Mouse (Mus musculus) ES-Bruce4 (cell line): ENCODE data around the gene Pax5. TPM values are rescaled to one million over a fixed set of nuclear protein-coding genes. Genes with fewer than 3 reads are reported as not detected.

Source experiments
- H3K27ac ChIP-seq: 2 replicates; pipeline ENCODE4 v1.5.1; 2012; ENCODE audit warnings: low read length, inconsistent platforms; ENCODE audit not compliant: insufficient read depth
- H3K27me3 ChIP-seq: 2 replicates; pipeline ENCODE4 v1.6.1; 2012; ENCODE audit warnings: mild to moderate bottlenecking, low read length, inconsistent platforms; ENCODE audit not compliant: control insufficient read depth, poor library complexity, insufficient read depth, severe bottlenecking
- H3K36me3 ChIP-seq: 2 replicates; pipeline ENCODE4 v1.6.1; 2012; ENCODE audit warnings: inconsistent platforms, mild to moderate bottlenecking, low read length, moderate library complexity; ENCODE audit not compliant: control insufficient read depth, poor library complexity, insufficient read depth, severe bottlenecking
- H3K4me1 ChIP-seq: one replicate; pipeline ENCODE4 v1.8.1; 2011; ENCODE audit warnings: low read length; ENCODE audit not compliant: control insufficient read depth, insufficient read depth
- H3K4me3 ChIP-seq: 2 replicates; pipeline ENCODE4 v1.5.1; 2011; ENCODE audit warnings: low read depth, mild to moderate bottlenecking, low read length
- H3K9ac ChIP-seq: 2 replicates; pipeline ENCODE4 v1.6.1; 2012; ENCODE audit warnings: low read depth, mild to moderate bottlenecking, inconsistent platforms; ENCODE audit not compliant: poor library complexity, severe bottlenecking
- H3K9me3 ChIP-seq: replicated peaks from 2 replicates; pipeline ENCODE4 v1.6.1; 2012; ENCODE audit warnings: mild to moderate bottlenecking, low read length, inconsistent platforms; ENCODE audit not compliant: control insufficient read depth, poor library complexity, insufficient read depth, severe bottlenecking
- CTCF ChIP-seq: IDR thresholded peaks from one replicate; pipeline ENCODE4 v1.8.1; 2011; ENCODE audit warnings: low read depth, low read length
- EP300 ChIP-seq: IDR thresholded peaks from 2 replicates; pipeline ENCODE4 v1.6.1; 2011; ENCODE audit warnings: low read depth, low read length; ENCODE audit not compliant: insufficient read depth
- POLR2A ChIP-seq: IDR thresholded peaks from one replicate; pipeline ENCODE4 v1.8.1; 2011; ENCODE audit warnings: low read length; ENCODE audit not compliant: insufficient read depth
- polyA plus RNA-seq: library from polyadenylated mRNA; stranded (reverse); fragments of >200 nt; gene quantifications from 2 replicates; pipeline ENCODE4 v1.2.4, GENCODE M21; 2011; ENCODE audit warnings: low read depth; ENCODE audit not compliant: missing spikeins, insufficient read depth, insufficient read length

The Pax5 gene
- polyA plus RNA-seq, 1 experiment, result not detected

GRCm38 (mm10) chr4:44712786-44713553, 2.7 kb upstream of the Pax5 start:
- TF ChIP-seq POLR2A (no peak), CTCF (no peak), EP300 (no peak)
- peaks cover 36% of the 10 kb centered on the region for H3K27me3 ChIP-seq
- peaks cover 2% of the 10 kb centered on the region for H3K4me1 ChIP-seq
- H3K9me3 ChIP-seq, result no peaks in the 10 kb centered on the region
- no peak overlapping the region for H3K27ac ChIP-seq
- H3K9ac ChIP-seq, result no peak overlapping the region
- H3K4me3 ChIP-seq, result peak overlapping the region; percentile 14; the same call in 1 of the 2 replicates
- H3K36me3 ChIP-seq, result no peaks in the 10 kb centered on the region

GRCm38 (mm10) chr4:44712051-44712700, 1.9 kb upstream of the Pax5 start:
- no peaks in the 10 kb centered on the region for H3K36me3 ChIP-seq
- H3K4me3 ChIP-seq, result peak overlapping the region; percentile 31
- TF ChIP-seq CTCF (no peak), EP300 (no peak), POLR2A (no peak)
- H3K27me3 ChIP-seq, result peaks cover 36% of the 10 kb centered on the region
- H3K9me3 ChIP-seq, result no peaks in the 10 kb centered on the region
- H3K27ac ChIP-seq, result no peak overlapping the region
- H3K9ac ChIP-seq, result peak overlapping the region; percentile 34
- H3K4me1 ChIP-seq, result peaks cover 2% of the 10 kb centered on the region

- peak overlapping the region; percentile 34 for H3K9ac ChIP-seq
- no peaks in the 10 kb centered on the region for H3K36me3 ChIP-seq
- H3K9me3 ChIP-seq, result no peaks in the 10 kb centered on the region
- TF ChIP-seq CTCF (no peak), EP300 (no peak), POLR2A (no peak)
- H3K27ac ChIP-seq, result no peak overlapping the region
- peaks cover 2% of the 10 kb centered on the region for H3K4me1 ChIP-seq
- peaks cover 36% of the 10 kb centered on the region for H3K27me3 ChIP-seq
- peak overlapping the region; percentile 49 for H3K4me3 ChIP-seq
Observed at GRCm38 (mm10) chr4:44711136-44711900, 1.0 kb upstream of the Pax5 start.

- peak overlapping the region; percentile 49 for H3K4me3 ChIP-seq
- TF ChIP-seq POLR2A (no peak), CTCF (no peak), EP300 (no peak)
Observed at GRCm38 (mm10) chr4:44710701-44711097, 412 bp upstream of the Pax5 start.

GRCm38 (mm10) chr4:44709091-44709695, 1.1 kb downstream of the Pax5 start:
- H3K4me3 ChIP-seq, result no peak overlapping the region
- no peak for TF ChIP-seq EP300
- TF ChIP-seq POLR2A, result no peak
- no peak for TF ChIP-seq CTCF
- no peak overlapping the region for H3K27ac ChIP-seq
- H3K4me1 ChIP-seq, result peaks cover 2% of the 10 kb centered on the region
- H3K27me3 ChIP-seq, result peaks cover 26% of the 10 kb centered on the region
- H3K9me3 ChIP-seq, result no peaks in the 10 kb centered on the region
- H3K36me3 ChIP-seq, result no peaks in the 10 kb centered on the region
- H3K9ac ChIP-seq, result no peak overlapping the region

More at GRCm38 (mm10) chr4:44710701-44711097, 412 bp upstream of the Pax5 start:
- peaks cover 2% of the 10 kb centered on the region for H3K4me1 ChIP-seq
- no peak overlapping the region for H3K27ac ChIP-seq
- peaks cover 35% of the 10 kb centered on the region for H3K27me3 ChIP-seq
- no peak overlapping the region for H3K9ac ChIP-seq
- H3K36me3 ChIP-seq, result no peaks in the 10 kb centered on the region
- no peaks in the 10 kb centered on the region for H3K9me3 ChIP-seq
